Mouse (Mus musculus) large intestine, adult 2 months (tissue): Measurements from ENCODE around the gene Haus6. TPM values are rescaled to one million over a fixed set of nuclear protein-coding genes. Genes with fewer than 3 reads are reported as not detected.

Experiments used
- DNase-seq: peaks from one replicate; pipeline ENCODE4 v3.0.0-alpha.2; 2012; ENCODE audit warnings: low read depth, low spot score
- WGBS: fragments of 180-500 bp; shearing (Covaris S2); methylation state at CpG from one replicate; pipeline ENCODE4 v1.1.7; 2018; 5-methylcytosine and 5-hydroxymethylcytosine counted together
- polyA plus RNA-seq: library from polyadenylated mRNA; depleted of rRNA; stranded (reverse); fragments of >200 nt; gene quantifications from 2 replicates; pipeline ENCODE4 v1.2.3, GENCODE M21; 2012

The Haus6 gene
- polyA plus RNA-seq, 1 experiment = 2.6 TPM

- peak; percentile 13 for DNase-seq
- under 1% methylated on average over 20 of the region's 20 CpGs for WGBS
These were observed 35.7 kb downstream of the Haus6 start for GRCm38 (mm10) chr4:86576120-86576541.

GRCm38 (mm10) chr4:86575283-86575983 is 36.4 kb downstream of the Haus6 start, which contains the start of gene Rraga:
TSS of gene Rraga (plus strand) at chr4:86575668.
- DNase-seq = peak; percentile 84
- WGBS = under 1% methylated on average over 53 of the region's 53 CpGs

GRCm38 (mm10) chr4:86574939-86575282 is 36.9 kb downstream of the Haus6 start:
- no peak for DNase-seq
- 9% methylated on average over 6 of the region's 6 CpGs for WGBS

GRCm38 (mm10) chr4:86561061-86561460 is 50.8 kb downstream of the Haus6 start:
- no peak for DNase-seq
- WGBS = 90% methylated on average over 3 of the region's 3 CpGs

- WGBS = 43% methylated on average over 4 of the region's 4 CpGs
- DNase-seq = no peak
These were observed 52.8 kb downstream of the Haus6 start for GRCm38 (mm10) chr4:86559006-86559405.

- DNase-seq = no peak
- 95% methylated on average over 7 of the region's 7 CpGs for WGBS
These were observed 53.6 kb downstream of the Haus6 start, which contains the start of gene Saxo1 for GRCm38 (mm10) chr4:86558228-86558627. TSS of gene Saxo1 (minus strand) at chr4:86558328.

GRCm38 (mm10) chr4:86557371-86557770 is 54.5 kb downstream of the Haus6 start:
- no peak for DNase-seq
- WGBS = 53% methylated on average over 7 of the region's 7 CpGs

- WGBS = 26% methylated on average over 6 of the region's 6 CpGs
- peak; percentile 24 for DNase-seq
These were observed 56.7 kb downstream of the Haus6 start for GRCm38 (mm10) chr4:86555035-86555707.

GRCm38 (mm10) chr4:86548332-86548731 is 63.5 kb downstream of the Haus6 start:
- no peak for DNase-seq
- 75% methylated on average over 9 of the region's 9 CpGs for WGBS

GRCm38 (mm10) chr4:86545615-86546014 is 66.2 kb downstream of the Haus6 start:
- 49% methylated on average over 5 of the region's 5 CpGs for WGBS
- no peak for DNase-seq

GRCm38 (mm10) chr4:86543999-86544398 is 67.9 kb downstream of the Haus6 start:
- DNase-seq = no peak
- 86% methylated on average over 3 of the region's 3 CpGs for WGBS

GRCm38 (mm10) chr4:86541573-86541972 is 70.3 kb downstream of the Haus6 start:
- DNase-seq = no peak
- 92% methylated on average over 1 of the region's 1 CpGs for WGBS

GRCm38 (mm10) chr4:86538936-86539335 is 72.9 kb downstream of the Haus6 start:
- no peak for DNase-seq
- 92% methylated on average over 5 of the region's 5 CpGs for WGBS

- DNase-seq = peak; percentile 10
- 33% methylated on average over 4 of the region's 4 CpGs for WGBS
These were observed 73.9 kb downstream of the Haus6 start for GRCm38 (mm10) chr4:86537972-86538371.

- 61% methylated on average over 5 of the region's 5 CpGs for WGBS
- DNase-seq = no peak
These were observed 77.8 kb downstream of the Haus6 start for GRCm38 (mm10) chr4:86534091-86534481.

- no peak for DNase-seq
- WGBS = 70% methylated on average over 8 of the region's 8 CpGs
These were observed 78.3 kb downstream of the Haus6 start for GRCm38 (mm10) chr4:86533406-86534090.

- DNase-seq = no peak
- WGBS = 61% methylated on average over 6 of the region's 6 CpGs
These were observed 82.7 kb downstream of the Haus6 start for GRCm38 (mm10) chr4:86529161-86529560.
